Mouse (Mus musculus) spleen, embryonic (tissue): ENCODE results near the gene Alms1.
"Not testable (repeated sequence)": the region's sequence is repeated elsewhere in the genome, so short reads cannot be mapped to it uniquely, and the experiment has no call there.

Experiments used
- CTCF ChIA-PET: fragments of 350-600 bp; sonication (Branson Sonifier 250); formaldehyde crosslinking; loops from one replicate; lab custom pipeline; 2022; lab: Charles Lee

The Alms1 gene

DNA sequence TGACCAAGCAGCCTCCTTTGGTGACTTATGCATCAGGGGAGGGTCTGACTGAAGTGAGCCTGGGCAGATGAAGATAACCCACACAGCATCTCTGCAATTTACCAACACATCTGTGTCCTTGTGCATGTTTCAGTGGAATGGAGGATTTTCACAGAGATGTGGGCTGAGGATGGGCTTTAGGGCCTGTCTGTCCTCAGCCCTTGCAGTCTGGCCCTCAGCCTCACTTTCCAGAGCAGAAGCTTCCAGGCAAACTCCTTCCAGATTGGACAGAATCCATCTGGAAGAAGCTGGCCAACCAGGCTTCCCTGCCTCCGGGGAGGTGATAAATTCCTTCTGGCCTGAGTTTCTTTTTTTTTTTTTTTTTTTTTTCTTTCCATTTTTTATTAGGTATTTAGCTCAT, 122.3 kb downstream of the Alms1 start:
- CTCF ChIA-PET, result not testable (repeated sequence)

GRCm38 (mm10) chr6:85713105-85713504, 125.8 kb downstream of the Alms1 start, which contains the start of gene Nat8f7:
Gene Nat8f7 (minus strand): TSS chr6:85713205.
- CTCF ChIA-PET, result not testable (repeated sequence)
